Mouse (Mus musculus) layer of hippocampus, postnatal 25 days (tissue): ENCODE measurements at regions not wholly inside any gene's neighbourhood (a gene's known extent, or its start where the extent isn't known, plus 50 kb on each side); places are given as distances from the start of the nearest gene placed in this dataset.
"Not testable (repeated sequence)": the region's sequence is repeated elsewhere in the genome, so short reads cannot be mapped to it uniquely, and the experiment has no call there.

Source experiments
- DNase-seq, 2 experiments: peaks; one replicate each; pipeline ENCODE4 v3.0.0; 2022; ENCODE audit warnings: mixed read lengths in 2 of 2, low spot score in 1 of 2; ENCODE audit errors: extremely low spot score in 1 of 2

GRCm38 (mm10) chr10:68943239-68943638 is 208.0 kb upstream of the Rhobtb1 start:
- no peak for DNase-seq

- no peak for DNase-seq
Observed at GRCm38 (mm10) chr10:68956539-68956938, 194.7 kb upstream of the Rhobtb1 start.

DNA sequence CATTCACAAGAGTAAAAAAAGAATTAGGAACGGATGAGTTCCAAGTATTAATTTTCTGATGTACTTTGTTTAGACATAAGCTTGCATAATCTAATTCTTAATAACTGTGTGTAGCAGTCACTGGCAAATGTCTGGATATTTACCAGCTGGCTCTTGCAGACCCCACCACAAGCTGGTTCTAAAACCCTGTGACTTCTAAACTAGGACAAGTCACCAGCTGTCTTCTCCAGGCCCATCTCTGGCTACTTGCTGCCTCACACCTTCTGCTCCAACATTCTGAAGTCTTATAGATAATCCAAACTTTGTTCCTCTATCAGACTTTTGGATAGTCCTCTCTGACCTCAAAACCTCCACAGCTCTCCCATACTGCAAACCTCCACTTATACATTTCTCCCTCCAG is 189.9 kb upstream of the Rhobtb1 start:
- DNase-seq, result no peak

DNA sequence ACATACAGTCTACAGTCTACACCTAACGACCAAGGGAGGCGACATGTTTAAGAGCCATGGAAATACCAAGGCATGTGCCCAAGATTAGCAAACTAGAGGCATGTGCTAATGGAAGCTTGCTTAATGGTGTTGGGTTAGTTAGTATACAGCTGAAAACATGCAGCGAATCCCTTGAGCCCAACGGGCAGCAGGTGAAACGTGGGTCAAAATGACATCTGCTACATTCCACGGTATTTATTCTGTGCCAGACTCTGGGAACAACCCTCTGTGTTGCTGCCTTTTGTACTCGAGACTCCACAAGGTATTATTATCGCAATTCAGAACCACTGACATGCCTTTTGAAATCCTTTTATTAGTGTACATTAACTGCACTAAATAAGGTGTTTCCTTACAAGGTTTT is 188.1 kb upstream of the Rhobtb1 start:
- DNase-seq, result no peak

GRCm38 (mm10) chr10:68965271-68965670 is 186.0 kb upstream of the Rhobtb1 start:
- DNase-seq, result no peak

- DNase-seq, result no peak
Observed at GRCm38 (mm10) chr10:68967976-68968968, 183.0 kb upstream of the Rhobtb1 start.

DNA sequence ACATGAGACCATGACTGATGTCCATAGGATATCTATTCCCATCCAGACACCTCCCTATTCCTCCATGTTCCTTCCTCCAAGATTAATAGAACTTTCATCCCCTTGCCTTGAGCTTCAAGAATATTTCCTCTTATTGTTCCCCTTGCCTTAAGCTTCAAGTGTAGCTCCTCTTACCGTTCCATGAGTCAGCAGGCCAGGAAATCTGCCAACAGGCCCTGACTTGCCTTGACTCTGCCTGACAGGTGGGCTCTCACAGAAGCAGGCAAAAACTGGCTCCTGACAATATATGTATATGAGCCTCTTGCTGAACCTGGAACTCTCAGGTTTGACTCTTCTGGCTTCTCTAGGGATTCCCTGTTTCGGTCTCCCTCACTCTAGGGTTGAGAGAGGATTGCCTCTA is 180.7 kb upstream of the Rhobtb1 start:
- no peak for DNase-seq

GRCm38 (mm10) chr10:68974771-68975170 is 176.5 kb upstream of the Rhobtb1 start:
- no peak for DNase-seq

DNA sequence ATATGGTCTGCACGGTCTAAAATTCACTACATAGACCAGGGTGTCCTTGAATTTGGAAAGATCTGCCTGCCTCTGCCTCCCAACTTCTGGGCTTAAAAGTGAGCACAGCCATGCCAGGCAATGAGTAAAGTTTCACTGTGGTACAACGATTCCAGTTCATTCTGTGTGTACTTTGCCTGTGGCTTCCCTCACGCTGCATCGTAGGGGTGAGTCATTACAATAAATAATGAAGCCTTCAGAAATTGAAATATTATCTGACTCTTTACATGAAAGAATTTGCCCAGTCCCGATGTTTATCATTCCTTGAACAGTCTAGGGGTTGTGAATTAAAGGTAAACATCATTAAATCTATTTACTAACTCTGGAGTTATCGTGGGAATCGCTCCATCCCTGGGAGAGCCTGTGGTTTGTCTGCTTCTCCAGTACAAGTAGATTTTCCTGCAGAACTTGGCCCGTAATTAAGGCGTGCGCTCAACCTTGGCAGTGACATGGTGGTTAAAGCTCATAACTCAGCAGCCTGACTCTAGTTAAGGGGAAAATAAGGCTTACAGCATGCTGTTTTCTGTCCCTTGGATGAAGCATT is 174.7 kb upstream of the Rhobtb1 start:
- no peak for DNase-seq

- no peak for DNase-seq
Observed at GRCm38 (mm10) chr10:68978115-68978514, 173.1 kb upstream of the Rhobtb1 start.

- no peak for DNase-seq
Observed at GRCm38 (mm10) chr10:68979949-68980348, 171.3 kb upstream of the Rhobtb1 start.

- DNase-seq, result no peak
Observed at GRCm38 (mm10) chr10:68982288-68982687, 168.9 kb upstream of the Rhobtb1 start.

DNA sequence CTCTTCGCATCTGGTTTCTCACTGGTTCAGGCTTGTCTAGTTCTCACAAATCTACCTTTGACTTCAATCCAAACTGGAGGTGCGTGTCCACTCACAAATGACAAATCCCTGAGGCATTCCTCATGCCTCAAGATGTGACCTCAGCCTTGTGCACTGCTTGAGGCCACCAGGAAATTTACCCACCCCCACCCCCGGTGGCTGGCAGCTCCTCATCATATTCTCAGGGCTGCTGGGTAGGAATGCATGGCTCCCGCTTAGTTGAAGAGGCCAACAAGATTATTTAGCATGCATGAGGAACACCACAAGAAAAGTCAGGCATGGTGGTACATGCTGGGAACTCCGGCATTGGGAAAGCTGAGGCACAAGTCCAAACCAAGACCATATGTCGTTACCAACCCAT is 160.7 kb upstream of the Rhobtb1 start:
- no peak for DNase-seq

DNA sequence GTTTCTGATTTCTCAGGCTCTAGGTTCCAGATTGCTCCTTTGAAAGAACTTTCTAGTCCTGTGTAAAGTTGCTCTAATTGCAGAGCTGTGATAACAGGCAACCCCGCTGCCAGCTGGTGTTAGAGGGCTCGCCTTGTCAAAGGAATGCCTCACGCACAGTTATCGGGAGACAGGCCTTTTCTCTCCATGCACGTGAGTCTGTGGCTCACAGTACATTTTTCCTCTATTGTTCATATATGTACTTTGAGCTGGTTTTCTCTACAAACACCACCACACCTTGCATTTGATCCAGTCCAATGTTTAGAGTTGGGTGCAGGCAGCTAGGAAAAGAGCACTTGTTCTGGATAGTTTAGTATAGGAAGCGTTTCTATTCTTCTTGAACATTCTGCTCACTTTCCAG is 151.6 kb upstream of the Rhobtb1 start:
- no peak for DNase-seq

GRCm38 (mm10) chr10:69001654-69002435 is 149.4 kb upstream of the Rhobtb1 start:
- no peak for DNase-seq

DNA sequence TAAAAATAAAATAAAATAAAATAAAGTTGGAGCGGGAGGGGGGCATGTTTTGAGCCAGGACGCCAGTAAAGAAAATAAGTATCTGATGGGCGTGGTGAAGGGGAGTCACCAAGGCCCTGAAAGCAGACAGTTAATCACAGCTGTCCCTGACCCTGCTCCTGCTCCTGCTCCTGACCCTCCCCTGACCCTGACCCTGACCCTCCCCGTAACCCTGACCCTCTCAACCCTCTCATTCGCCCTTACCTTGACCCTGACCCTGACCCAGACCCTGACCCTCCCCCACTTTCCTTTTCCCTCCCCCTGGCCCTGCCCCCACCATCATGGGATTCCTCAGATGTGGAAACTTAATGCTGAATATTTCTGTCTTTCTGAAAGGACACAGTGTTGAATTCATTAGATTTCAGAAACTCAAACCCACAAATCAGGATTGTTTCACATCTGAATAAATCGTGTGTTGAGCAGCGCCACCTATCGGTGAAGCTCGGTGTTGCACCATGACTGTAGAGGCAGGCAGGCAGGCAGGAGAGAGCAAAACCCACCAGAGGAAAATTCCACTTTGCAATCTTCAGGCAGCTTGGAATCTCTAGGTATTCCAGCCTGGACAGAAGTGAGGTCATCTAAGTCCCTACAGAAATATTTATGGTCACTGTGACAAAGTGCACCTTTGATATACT is 145.9 kb upstream of the Rhobtb1 start:
- peak; percentile 93 to 100 for DNase-seq

GRCm38 (mm10) chr10:69008679-69009078 is 142.6 kb upstream of the Rhobtb1 start:
- DNase-seq, result not testable (repeated sequence)

DNA sequence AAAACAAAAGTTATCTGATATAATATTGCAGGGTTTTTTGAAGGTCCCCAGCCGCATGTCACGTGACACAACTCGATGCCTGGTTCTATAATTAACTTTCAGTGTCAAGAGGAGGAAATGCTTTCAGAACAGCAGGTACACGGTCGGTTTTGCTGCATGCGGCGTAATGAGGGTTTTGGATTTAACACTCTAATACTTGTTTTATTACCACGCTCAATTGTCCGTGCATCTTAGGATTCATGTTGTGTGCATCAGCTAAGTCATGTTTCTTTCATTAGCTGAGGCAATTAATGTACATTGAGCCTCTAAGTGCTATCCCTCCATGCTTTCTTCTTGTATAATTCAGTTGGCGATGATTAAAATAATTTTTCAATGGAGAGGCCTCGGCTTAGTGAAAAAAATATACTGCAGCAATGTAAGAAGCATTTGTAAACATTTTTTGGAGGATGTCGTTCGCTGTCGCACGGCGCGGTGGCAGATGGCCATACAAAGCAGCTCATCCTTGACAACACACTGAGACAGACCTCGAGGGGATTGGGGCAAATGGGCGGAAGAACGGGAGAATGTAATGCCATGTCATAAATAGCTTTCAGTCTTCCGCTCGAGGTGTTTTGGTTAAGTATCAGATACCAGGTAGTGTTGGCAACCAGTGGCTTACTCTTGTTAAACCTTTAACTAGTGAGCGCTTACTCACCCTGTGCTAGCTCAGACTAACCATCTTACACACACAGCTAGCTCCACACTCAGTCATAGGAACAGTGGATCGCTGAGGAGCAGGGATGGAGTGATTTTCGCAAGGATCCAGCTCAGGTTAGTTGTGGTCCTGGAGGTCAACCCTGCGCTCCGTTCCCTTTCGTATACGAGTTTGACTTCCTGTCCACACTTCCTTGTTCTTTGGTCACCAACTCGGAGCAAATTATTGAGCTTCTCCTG is 130.2 kb upstream of the Rhobtb1 start:
- DNase-seq, result no peak

DNA sequence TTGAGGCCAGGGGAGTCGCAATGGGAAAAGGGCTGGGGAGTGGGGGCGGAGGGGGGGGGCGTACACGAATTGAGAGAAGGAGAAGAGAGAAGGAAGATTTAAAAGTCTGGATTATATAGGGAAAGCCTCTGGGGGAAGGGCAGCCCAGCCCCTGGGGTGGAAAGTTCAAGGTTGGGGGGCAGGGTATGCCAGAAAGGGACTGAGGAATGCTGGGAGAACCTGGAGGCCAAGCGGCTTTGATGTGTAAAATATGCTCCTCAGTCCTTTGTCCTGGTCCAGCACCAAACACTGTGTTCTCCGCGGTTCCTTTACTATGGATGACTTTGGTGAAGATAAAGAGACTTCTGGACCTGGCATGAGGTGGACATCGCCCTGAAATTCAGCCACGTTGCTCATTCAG is 117.8 kb upstream of the Rhobtb1 start:
- DNase-seq, result no peak
